Mouse (Mus musculus) large intestine, adult 2 months (tissue): ENCODE measurements around the gene Atg4a. TPM values are rescaled to one million over a fixed set of nuclear protein-coding genes. Genes with fewer than 3 reads are reported as not detected.

Source experiments
- DNase-seq: peaks from one replicate; pipeline ENCODE4 v3.0.0-alpha.2; 2012; ENCODE audit warnings: low read depth, low spot score
- WGBS: fragments of 180-500 bp; shearing (Covaris S2); methylation state at CpG from one replicate; pipeline ENCODE4 v1.1.7; 2018; 5-methylcytosine and 5-hydroxymethylcytosine counted together
- polyA plus RNA-seq: library from polyadenylated mRNA; depleted of rRNA; stranded (reverse); fragments of >200 nt; gene quantifications from 2 replicates; pipeline ENCODE4 v1.2.3, GENCODE M21; 2012; rRNA removed

Gene Atg4a
- polyA plus RNA-seq, 1 experiment = 2.8 TPM

- 3% methylated on average over 2 of the region's 2 CpGs for WGBS
- DNase-seq = no peak
These were observed 200.0 kb downstream of the Atg4a start for GRCm38 (mm10) chrX:141156696-141157095.

DNA sequence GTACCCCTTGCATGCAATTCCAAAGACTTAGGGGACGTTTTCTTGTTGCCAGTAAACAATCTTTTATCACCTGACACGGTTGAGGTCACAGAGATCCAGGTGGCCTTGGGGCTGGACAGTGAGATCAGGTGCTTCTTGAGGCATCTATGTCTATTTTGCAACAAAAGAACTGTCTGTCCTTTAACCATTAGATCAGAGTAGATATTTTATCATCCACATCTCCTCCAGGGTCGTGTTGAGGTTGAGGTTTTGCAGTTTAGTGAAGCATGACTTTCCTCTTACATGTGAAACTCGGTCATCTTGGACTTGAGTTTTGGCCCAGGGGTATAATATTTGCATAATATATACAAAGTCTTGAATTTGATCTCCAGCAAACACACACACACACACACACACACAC, 200.9 kb downstream of the Atg4a start:
- DNase-seq = no peak
- WGBS = 60% methylated on average over 4 of the region's 4 CpGs

- 39% methylated on average over 4 of the region's 4 CpGs for WGBS
- no peak for DNase-seq
These were observed 201.5 kb downstream of the Atg4a start for GRCm38 (mm10) chrX:141158160-141158559.

DNA sequence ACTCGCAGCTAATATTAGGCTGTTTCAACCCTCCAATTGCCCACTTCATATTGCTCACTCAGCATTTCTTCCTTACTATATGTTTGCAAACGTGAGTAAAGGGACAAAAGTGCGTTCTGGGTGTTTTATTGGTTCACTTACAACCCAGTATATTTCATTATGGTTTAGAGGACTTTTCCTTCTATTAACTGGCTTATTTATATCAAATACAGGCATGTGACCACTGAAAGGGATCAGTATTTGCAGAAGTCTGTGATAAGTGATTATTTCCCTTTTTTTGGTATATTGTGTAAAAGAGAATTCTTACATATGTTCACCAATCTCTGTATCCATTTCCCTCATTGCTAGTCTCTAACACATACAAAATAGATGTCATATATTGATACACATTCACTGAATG, 203.7 kb downstream of the Atg4a start:
- WGBS = 64% methylated on average over 3 of the region's 3 CpGs

GRCm38 (mm10) chrX:141165067-141165466, 208.4 kb downstream of the Atg4a start:
- DNase-seq = no peak
- WGBS = 94% methylated on average over 4 of the region's 4 CpGs

More for the DNA sequence above, 203.7 kb downstream of the Atg4a start:
- DNase-seq = no peak

DNA sequence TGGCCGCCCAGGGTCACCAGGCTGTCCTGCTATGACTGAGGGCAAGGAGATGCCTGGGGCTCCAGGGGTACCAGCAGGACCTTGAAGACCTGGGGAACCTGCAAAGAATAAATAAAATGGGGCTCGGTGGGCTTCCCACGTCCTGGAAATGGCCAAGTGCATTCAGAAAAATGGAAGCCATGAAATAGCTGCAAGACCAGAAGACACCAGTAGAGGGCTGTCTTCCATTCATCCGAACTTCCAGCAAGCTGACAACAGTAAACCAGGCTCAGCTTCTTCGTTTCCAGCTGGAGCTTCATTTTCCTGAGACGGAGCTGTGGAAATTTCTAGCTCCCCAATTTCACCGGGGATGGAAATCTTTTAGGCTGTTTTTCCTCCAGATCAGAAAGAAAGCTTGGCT, 218.6 kb downstream of the Atg4a start:
- no peak for DNase-seq

DNA sequence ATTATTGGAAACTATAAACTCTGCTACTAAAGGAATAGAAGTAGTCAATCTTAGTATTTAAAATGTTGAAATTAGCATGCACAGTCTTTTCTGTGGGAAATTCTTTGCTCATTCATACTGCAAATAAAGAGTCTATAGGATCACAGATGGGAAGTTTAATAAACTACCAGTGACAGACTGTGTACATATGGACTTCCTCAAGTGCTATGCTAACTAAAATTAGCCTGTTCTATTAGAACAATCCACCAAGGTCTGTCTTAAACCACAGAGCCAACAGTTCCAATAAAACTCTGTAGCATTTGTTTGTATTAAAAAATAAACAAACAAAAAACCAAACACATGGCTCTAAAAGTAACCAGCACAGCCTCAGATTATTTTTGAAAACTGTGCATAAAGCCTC, 238.3 kb downstream of the Atg4a start:
- DNase-seq = no peak

More for the DNA sequence above, 218.6 kb downstream of the Atg4a start:
- 48% methylated on average over 7 of the region's 7 CpGs for WGBS

GRCm38 (mm10) chrX:141198993-141199392, 242.3 kb downstream of the Atg4a start:
- no peak for DNase-seq
- 45% methylated on average over 3 of the region's 3 CpGs for WGBS

GRCm38 (mm10) chrX:141212802-141213201, 256.1 kb downstream of the Atg4a start:
- DNase-seq = no peak
- WGBS = 38% methylated on average over 5 of the region's 5 CpGs

Other genes with a start within 250 kb of the Atg4a start
- not detected in 2 replicates for gene Tex13b, start 143.5 kb upstream of the Atg4a start, polyA plus RNA-seq
- 0.15 TPM in 1 of 2 replicates, not detected in the other for gene Vsig1, start 49.3 kb upstream of the Atg4a start, polyA plus RNA-seq
- 7.1 and 8.3 TPM in 2 replicates for gene Psmd10, start 179 bp upstream of the Atg4a start, polyA plus RNA-seq